19 mouse cellular contexts compared by ENCODE assay signal in the genomic region with DNA sequence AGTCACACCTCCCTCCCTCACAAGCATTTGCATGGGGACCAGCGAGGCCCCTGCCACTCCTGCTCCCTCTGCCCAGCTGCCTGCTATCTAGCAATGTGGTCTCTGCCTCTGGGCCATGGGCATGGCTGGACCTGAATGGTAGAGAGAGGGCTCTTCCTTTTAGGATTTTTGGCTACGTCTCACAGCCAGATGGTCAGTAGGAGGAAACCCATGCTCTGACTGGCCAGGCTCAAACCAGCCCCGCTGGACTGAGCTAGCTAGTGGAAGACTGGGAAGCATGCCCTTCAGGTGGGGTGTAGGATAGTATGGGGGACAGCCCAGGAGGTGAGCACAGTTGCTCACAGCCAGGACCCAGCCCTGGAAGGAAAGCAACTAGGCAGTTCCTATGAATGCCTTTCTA. TPM values are rescaled to one million over a fixed set of nuclear protein-coding genes. Genes with fewer than 3 reads are reported as not detected.
DNase-seq lines count a peak whose midpoint lies in the region; ATAC-seq and TF ChIP-seq lines count a peak whose summit lies in the region.
"Had no signal": no experiment of that assay in that cellular context is flagged by ENCODE, and none has a peak within 500 bp of the region (broad histone marks: within the 10 kb centered on the region; RNA-seq: fewer than 3 reads in every experiment).

No protein-coding gene starts in this region.

- no peak overlapping the region; the same call in 1 of the 2 replicates for H3K9ac ChIP-seq in forebrain, embryonic 16.5 days (replicated peaks; ENCODE audit: low read depth, low read length)
- H3K9ac ChIP-seq: forebrain, embryonic 13.5 days; heart, embryonic 12.5 days; limb, embryonic 12.5 days; liver, embryonic 13.5 days; lung, embryonic 15.5 days had no signal

- peak overlapping the region; percentile 61; the same call in 1 of the 2 replicates for H3K27ac ChIP-seq in layer of hippocampus, adult 2 months
- no peak overlapping the region for H3K27ac ChIP-seq in forebrain, embryonic 16.5 days (ENCODE audit: low read length)
- H3K27ac ChIP-seq: forebrain, embryonic 13.5 days; limb, embryonic 12.5 days; liver, embryonic 13.5 days; lung, embryonic 15.5 days had no signal

- DNase-seq in layer of hippocampus, adult 2 months (ENCODE audit: low spot score in 2 of 2), result no peak
- DNase-seq in layer of hippocampus, adult 9-10 months (ENCODE audit: low spot score), result no peak
- DNase-seq in brain, adult 2 months (ENCODE audit: low read depth, low spot score), result peak; percentile 96
- peak; percentile 92 for DNase-seq in cerebellum, adult 11-12 months
- peak; percentile 83 to 88 for DNase-seq in cerebellum, postnatal 25 days
- no peak for DNase-seq in thymus, postnatal 0 days (ENCODE audit: low spot score)
- DNase-seq: adrenal gland, postnatal 36 days; kidney, adult 8-10 months; kidney, postnatal 25 days; liver, embryonic 13.5 days had no signal

- H3K4me3 ChIP-seq in layer of hippocampus, adult 2 months, result no peak overlapping the region
- no peak overlapping the region for H3K4me3 ChIP-seq in forebrain, embryonic 16.5 days (replicated peaks; ENCODE audit: low read length)
- H3K4me3 ChIP-seq: forebrain, embryonic 13.5 days; heart, embryonic 12.5 days; limb, embryonic 12.5 days; liver, embryonic 13.5 days; lung, embryonic 15.5 days had no signal

- H3K36me3 ChIP-seq in forebrain, embryonic 16.5 days (ENCODE audit: control insufficient read depth, insufficient read depth), result no peaks in the 10 kb centered on the region
- H3K36me3 ChIP-seq: heart, embryonic 12.5 days; liver, embryonic 13.5 days; lung, embryonic 15.5 days had no signal

- ATAC-seq in forebrain, embryonic 16.5 days, result no peak
- ATAC-seq: activated CD4-positive, CD25-positive, alpha-beta regulatory T cell, adult 4 months; forebrain, embryonic 13.5 days; inflammation-experienced regulatory T-cells, adult 6 months; Patski had no signal

- H3K4me2 ChIP-seq in forebrain, embryonic 16.5 days (ENCODE audit: low read length), result no peak overlapping the region
- H3K4me2 ChIP-seq: forebrain, embryonic 13.5 days; heart, embryonic 12.5 days; limb, embryonic 12.5 days; liver, embryonic 13.5 days; lung, embryonic 15.5 days had no signal

- no peak for TF ChIP-seq CTCF in layer of hippocampus, adult 2 months (conservative IDR thresholded peaks at IDR 0.05)

- H3K4me1 ChIP-seq in forebrain, embryonic 16.5 days (replicated peaks; ENCODE audit: control insufficient read depth, insufficient read depth, low read length), result no peaks in the 10 kb centered on the region
- H3K4me1 ChIP-seq: forebrain, embryonic 13.5 days; heart, embryonic 12.5 days; limb, embryonic 12.5 days; liver, embryonic 13.5 days; lung, embryonic 15.5 days had no signal

- no peaks in the 10 kb centered on the region for H3K9me3 ChIP-seq in forebrain, embryonic 16.5 days (ENCODE audit: control insufficient read depth, low read length)
- H3K9me3 ChIP-seq: forebrain, embryonic 13.5 days; heart, embryonic 12.5 days; limb, embryonic 12.5 days; liver, embryonic 13.5 days; lung, embryonic 15.5 days had no signal

- H3K27me3 ChIP-seq in forebrain, embryonic 16.5 days (replicated peaks; ENCODE audit: control insufficient read depth, insufficient read depth, low read length), result no peaks in the 10 kb centered on the region
- H3K27me3 ChIP-seq: forebrain, embryonic 13.5 days; limb, embryonic 12.5 days; liver, embryonic 13.5 days; lung, embryonic 15.5 days had no signal

- 68% methylated on average over 3 of the region's 3 CpGs for WGBS in forebrain, embryonic 16.5 days

RNA-seq across cellular contexts. Expression of a gene that starts 16.0 kb away (rescaled TPM):
- 10 to 100 TPM; 51.5 to 52.0 TPM for total RNA-seq in layer of hippocampus, adult 2 months (2021)
- 0.13 and 0.22 TPM in 2 replicates for polyA plus RNA-seq in thymus, postnatal 0 days (2015; fragmentation: Nextera tagmentation; extraction: Ambion mirVana)
- polyA plus RNA-seq in forebrain, embryonic 16.5 days (2015; fragmentation: Nextera tagmentation; extraction: Ambion mirVana), result 103 and 122 TPM in 2 replicates
- total RNA-seq: granulocyte monocyte progenitor cell, adult 5-6 weeks had no signal
- polyA plus RNA-seq: activated CD4-positive, CD25-positive, alpha-beta regulatory T cell, adult 4 months; Patski had no signal

Comparison
In these comparisons a context has a peak if more than half of its experiments do, and no peak if none do; other contexts are left out.
1. DNase-seq: peak in brain, adult 2 months (single experiment), cerebellum, adult 11-12 months (single experiment) and cerebellum, postnatal 25 days (2 of 2); none in layer of hippocampus, adult 2 months (0 of 2), layer of hippocampus, adult 9-10 months (single experiment) and thymus, postnatal 0 days (single experiment).
2. RNA of a gene that starts 16.0 kb away (polyA plus RNA-seq): 103 to 122 TPM in forebrain, embryonic 16.5 days; 0.13 to 0.22 TPM in thymus, postnatal 0 days; every median in the first group is over 10 times any median in the second.